Mouse (Mus musculus) erythroblast, adult 5-6 weeks (primary cell): ENCODE results near the gene Tekt5. TPM values are rescaled to one million over a fixed set of nuclear protein-coding genes. Genes with fewer than 3 reads are reported as not detected.

Source experiments
- ATAC-seq: replicated peaks from 2 replicates; pipeline ENCODE4 v1.8.0; 2016; ENCODE audit warnings: moderate number of reproducible peaks, mild to moderate bottlenecking, moderate TSS enrichment, inconsistent platforms; ENCODE audit not compliant: poor library complexity, low FRiP score, severe bottlenecking
- total RNA-seq, 2 experiments: library from RNA; stranded (forward) in 1 of 2; stranded (reverse) in 1 of 2; fragments of 150-400 nt in 1 of 2; fragments of 200-764, 138-1000 nt in 1 of 2; gene quantifications; 2 replicates each; pipeline versions ENCODE4 v1.2.3 to v1.2.4; 2015 to 2017; ENCODE audit warnings: low replicate concordance in 2 of 2

Tekt5 gene
- total RNA-seq (2015; ENCODE audit: low replicate concordance) (not detected in 2 replicates), total RNA-seq (2017; ENCODE audit: low replicate concordance) (not detected in 2 replicates)

DNA sequence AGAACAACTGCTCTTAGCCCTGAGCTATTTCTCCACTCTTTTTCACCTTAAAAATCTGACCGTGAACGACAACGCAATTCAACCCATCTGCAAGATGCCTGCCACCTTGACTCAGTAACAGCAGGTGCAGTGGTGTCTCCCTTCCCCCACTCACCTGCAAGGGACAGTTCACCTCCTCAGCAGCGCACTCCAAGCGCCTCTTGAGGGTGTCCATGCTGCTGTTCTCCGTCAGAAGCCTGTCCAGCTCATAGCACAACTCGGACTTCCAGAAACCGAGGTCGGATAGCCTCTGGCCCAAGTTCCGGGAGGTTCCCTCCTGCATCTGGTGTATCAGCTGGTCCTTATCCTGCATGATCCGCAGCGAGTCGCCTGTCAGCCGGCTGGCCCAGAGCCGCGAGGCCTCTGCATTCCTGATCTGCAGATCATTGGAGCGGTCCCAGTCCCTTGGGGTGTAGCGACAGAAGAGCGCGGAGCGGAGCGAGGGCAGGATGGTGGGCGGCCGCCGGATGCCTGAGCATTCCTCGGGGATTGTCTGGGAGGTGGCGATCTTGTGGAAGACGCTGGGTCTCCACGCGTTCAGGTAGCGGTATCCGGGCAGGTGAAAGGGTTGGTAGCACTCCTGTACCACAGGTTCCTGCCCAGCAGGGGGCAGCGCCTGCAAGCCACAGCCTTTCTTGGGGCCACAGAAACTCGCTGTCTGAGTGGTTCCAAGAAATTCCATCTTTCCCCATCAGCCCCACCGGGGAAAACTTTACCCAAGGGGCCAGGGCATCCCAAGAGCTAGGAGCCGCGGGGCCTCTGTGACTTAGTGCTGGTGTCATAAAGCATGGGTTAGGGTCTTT is at the start of gene Tekt5:
Gene Tekt5 (minus strand): TSS at position 792 of the 842 bp plus-strand sequence.
- 0 out of 2 replicates have a peak, but pooled peaks have one; percentile 50 for ATAC-seq

DNA sequence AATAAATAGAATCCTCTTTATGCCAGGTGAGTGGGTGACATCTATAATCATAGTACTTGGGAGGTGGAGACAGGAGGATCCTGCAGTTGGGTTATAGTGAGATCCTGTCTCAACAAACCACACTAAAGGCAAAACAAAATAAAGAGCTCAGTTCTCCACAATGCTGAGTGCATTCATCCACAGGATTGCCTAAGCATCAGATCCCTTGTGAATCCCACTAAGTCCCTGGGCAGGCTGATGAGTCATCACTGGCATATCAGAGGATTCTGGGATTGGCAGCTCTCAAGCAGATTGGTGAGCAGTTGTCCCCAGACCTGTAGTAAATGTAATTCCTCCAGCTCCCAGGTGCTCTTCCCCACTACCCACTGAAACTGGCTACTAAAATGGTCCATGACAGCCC is 48.4 kb upstream of the Tekt5 start:
- ATAC-seq = no peak

DNA sequence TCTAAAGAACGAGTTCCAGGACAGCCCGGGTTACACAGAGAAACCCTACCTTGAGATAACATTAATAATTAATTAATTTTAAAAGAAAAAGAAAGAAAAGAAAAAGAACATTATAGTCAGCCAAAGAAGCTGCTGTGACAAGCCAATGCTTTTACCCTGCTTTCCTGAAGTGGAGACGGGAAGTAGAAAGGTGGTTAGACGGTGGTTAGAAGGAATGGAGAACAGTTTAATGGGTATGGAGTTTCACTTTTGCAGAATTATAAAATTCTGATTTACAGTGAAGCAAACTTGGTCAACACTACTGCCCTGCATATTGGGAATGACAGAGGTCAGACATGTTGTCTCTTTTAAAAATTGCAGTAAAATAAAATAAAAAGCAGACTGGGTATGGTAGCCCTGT is 46.5 kb upstream of the Tekt5 start:
- no peak for ATAC-seq

DNA sequence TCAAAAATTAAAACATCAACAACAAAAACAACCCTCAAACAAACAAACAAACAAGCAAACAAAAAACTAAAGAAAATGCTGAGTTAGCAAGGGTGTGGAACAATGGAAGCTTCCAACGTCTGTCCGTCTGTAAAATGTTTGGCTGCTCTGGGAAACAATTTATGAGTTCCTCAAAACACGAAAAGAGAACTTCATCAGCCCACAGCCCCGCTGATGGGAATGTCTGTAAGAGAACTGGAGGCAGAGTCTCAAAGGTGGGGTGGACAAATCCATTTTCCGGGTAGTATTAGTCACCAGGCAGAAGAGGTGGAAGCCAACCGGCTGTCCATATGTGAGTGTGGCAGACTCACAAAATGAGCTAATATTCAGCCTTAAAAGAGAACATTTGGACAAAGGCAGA is 46.0 kb upstream of the Tekt5 start:
- ATAC-seq = no peak

DNA sequence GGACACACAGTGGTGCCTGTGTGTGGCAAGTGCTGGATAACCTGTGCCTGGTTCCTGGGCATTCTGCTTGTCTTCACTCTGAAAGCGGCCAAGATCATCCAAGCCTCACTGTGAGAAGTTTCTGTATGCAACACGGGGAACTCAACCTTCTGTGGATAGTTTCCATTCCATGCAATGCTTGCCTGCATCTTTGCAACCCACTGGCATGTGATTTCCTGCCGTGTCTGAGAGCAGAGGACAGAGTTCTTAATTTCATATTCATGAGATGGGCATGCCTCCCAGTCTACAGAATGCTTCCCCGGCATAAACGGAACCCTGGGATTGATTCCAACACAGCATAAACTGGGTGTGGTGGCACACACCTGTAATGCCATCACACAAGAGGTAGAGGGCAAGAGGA is 42.8 kb upstream of the Tekt5 start:
- ATAC-seq = no peak

DNA sequence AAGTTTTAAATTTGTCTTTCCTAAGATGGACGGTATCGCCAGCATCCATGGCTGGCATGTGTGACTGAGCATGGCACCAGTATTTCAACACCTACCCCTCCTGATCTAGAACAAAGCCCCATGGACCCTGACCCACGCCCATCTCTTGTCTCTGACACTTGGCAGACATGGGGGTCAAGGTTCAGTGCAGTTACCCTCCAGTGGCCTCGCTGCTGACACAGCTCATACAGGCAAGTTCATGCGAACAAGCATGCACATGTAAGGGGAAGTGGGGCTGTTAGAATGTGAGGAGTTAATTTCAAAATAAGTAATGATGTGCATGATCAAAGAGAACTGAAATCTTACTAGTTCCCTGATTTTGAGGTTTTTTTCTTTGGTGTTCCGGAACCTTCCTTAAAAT is 40.9 kb upstream of the Tekt5 start:
- no peak for ATAC-seq

DNA sequence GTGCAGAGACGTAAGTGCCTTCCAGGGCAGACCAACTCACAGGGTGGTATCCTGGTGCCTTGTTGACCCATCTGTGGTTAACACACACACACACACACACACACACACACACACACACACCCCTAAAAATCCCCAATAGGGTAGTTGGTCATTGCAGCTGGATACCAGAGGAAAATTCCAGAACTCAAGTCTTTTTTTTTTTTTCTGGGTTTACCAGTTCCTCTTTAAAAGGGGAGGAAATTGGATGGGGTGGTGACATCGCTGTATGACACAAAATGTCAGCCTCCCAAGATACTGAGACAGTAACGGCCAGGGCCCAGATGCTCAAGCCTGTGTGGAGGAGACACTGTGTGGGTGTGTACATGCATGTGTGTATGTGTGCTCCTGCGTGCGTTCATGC is 38.1 kb upstream of the Tekt5 start:
- no peak for ATAC-seq

DNA sequence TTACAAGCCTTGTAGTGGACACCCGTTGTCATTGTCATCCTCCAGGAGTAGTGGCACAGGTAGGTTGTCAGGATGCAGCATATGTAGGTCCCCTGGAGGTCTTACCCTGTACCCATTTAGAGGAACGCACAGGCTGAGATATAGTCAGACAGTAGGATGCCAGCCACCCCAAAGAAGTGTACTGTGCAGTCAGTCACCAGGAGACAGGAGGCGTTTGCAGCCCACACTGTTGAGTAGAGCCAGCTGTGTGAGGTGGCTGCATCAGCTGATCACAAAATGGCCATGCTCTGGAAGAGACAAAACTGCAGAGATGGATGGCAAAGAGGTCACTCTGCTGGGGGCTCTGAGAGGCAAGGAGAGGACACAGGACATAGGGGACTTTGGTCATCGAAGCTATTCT is 37.1 kb upstream of the Tekt5 start:
- no peak for ATAC-seq

DNA sequence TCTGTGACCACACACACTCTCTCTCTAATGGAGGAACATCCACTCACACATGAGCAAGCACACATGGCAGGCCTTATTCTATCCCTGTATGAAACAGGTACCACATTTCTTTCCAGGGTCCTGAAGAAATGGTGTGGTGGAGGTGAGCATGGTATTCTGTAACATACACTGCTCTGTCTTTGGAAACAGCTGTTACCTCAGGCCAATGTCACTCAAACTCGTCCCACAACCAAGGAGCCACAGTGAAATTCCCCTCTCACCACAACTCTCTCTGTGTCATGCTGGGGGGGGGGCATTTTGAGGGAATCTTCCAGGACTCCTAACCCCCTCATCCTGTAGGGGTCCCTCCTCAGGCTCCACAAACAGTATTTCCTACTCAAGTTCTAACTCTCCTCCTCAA is 36.6 kb upstream of the Tekt5 start:
- ATAC-seq = no peak

DNA sequence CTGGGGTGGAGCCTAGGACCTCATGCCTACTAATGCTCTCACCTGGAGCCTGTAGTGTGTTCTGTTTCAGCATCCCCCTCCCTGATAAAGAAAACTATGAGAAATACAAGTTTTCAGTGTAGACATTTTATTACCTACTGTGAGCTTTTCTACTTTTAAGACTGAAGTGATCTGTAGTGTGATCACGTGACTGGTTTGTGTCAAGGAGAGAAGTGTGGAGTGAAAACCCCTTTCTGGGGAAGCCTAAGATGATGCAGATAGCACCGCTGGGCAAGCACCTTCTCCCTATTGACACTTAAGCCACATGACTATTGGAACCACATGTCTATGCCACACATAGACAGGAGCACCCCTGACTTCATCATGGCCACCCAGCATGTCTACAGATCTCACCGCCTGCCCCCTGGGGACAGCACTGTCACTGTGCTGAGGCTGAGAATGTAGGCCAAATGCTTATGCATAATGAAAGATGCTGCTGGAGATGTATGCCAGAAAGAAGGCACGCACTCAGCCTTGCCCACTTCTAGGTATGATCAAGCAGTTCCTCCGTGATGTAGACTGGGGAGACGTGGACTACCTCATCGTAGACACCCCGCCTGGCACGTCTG is 25.3 kb upstream of the Tekt5 start:
- ATAC-seq = no peak

DNA sequence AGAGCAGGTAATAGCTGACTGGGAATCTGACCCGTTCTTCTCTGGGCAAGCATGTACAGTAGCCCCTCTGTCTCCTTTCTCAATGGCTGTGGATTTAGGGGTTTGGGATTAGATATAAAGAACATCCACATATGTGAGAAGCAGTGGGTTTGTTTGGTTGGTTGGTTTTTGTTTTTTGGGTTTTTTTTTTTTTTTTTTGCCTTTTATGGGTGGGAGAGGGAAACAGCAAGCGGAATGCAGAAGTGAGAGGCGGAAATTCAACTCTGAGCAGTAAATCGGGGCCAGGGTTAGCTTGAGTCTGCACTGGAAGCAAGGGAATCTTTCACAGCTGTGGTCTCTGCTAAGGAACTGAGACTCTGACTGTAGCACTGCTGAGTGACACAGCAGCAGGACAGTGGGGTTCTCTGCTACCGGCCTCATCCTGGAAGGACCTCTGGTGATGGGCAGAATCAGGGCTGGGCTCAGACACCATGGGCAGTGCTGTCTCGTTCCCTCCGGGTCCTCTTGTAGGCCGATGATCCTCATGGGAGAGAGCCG is 22.5 kb upstream of the Tekt5 start:
- no peak for ATAC-seq

DNA sequence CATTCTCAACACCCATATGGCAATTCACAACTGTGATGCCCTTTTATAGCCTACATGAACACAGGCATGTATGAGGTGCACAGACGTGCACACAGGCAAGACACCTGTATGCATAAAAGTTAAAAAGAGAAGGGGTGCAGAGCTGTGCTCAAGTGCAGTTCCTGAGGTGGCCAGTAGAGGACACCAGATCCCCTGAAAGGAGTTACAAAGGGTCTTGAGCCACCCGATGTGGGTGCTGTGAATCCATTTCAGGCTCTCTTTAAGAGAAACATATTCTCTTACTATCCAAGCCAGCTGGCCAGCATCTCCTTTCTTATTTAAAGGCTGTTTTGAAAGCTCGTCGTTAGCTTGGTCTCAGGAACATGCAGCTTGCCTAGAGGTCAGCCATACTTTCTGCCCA is 21.6 kb upstream of the Tekt5 start:
- ATAC-seq = no peak

DNA sequence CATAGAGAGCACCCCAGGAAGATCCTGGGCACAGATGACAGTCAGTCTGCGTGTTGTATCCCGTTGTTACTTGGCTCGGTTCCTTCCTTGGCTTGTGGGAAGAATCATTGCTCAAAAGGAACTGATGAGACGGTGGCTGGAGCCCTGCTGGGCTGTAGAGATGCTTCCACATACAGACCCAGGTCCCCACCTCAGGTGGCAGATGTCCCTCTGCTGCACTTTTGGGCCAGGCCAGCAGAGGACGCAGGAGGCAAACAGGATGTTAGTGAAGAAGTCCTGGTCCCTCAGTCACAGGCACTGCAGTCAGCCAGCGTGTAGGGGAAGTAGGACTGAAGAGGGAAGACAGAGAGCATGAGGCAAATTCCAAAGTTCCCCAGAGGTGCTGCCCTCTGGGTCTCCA is 20.7 kb upstream of the Tekt5 start:
- no peak for ATAC-seq

DNA sequence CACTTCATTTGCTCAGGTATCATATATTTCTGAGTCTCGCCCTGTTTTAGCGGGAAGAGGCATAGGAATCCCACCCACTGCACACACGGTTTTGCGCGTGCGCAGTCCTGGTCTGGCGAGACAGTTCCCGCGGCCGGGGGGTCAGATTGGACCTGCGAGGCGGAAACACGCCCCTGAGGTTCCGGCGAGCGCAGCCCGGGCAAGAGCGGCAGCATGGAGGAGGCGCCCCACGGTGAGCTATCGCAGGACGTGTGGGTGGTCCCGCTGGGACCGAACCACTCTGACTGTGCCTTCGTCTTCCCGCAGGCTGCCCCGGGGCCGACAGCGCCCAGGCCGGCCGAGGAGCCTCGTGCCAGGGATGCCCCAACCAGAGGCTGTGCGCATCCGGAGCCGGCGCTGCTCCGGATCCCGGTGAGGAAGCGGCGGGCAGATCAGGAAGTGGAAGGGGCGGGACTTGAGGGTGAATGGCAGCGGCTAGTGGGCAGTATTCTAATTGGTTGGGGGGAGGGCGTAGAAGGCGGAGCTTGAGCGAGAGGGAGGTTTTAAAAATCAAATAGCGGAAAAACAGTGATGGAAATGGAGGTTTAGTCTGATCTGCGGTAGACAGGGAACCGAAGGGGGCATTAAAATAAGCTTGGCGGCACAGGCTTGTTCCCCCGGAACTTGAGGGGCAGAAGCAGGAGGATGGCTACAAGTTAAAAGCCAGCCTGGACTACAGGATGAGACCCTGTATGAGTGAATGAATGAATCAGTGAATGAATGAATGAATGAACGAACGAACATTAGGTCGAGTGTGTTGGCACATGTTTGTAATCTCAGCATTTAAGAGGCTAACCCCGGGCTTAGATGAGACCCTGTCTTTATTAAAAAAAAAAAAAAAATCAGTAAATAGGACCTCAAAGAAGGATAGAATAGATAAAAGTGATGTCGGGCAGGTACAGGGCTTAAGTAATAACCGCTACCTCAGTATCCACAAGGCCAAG is 16.8 kb upstream of the Tekt5 start, which contains the start of gene Nubp1:
Gene Nubp1 (plus strand): TSS at position 185 of the 983 bp plus-strand sequence.
- ATAC-seq = peak; percentile 96

DNA sequence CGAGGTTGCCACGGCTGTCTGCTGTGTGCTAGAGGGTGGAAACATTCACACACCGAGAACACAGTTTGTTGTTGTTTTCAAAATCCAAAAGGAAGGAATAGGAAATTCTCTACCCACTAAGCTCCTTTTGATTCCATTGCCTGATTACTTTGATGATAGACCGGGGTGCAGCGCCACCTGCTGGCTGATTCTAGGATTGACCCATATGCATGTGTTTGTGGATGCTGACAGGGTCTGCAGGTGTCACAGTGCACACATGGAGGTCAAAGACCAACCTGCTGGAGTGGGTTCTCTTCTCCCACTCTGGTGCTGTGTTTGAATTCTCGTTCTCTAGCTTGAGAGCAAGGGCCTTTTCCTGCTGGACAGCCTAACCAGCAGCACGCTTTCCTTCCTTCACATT is 3.9 kb upstream of the Tekt5 start:
- peak; percentile 90 for ATAC-seq

DNA sequence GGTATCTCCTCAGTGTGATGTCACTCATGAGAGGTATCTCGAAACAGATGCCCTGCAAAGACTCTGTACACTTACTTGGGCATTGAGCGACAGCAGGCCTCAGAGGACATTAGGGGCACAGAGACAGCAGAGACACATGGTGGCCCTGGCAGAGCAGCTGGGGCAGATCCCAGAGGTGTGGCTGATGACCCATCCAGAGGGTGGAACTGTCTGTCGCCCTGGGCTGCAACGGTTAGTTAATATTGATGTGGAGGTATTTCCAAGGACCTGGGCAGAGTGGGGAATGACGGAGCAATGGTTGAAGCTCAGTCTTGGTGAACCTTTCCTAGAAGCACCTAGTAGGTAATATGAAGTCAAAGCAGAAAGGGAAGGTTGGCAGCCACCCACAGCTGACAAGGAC is 3.5 kb upstream of the Tekt5 start:
- peak; percentile 58 for ATAC-seq

DNA sequence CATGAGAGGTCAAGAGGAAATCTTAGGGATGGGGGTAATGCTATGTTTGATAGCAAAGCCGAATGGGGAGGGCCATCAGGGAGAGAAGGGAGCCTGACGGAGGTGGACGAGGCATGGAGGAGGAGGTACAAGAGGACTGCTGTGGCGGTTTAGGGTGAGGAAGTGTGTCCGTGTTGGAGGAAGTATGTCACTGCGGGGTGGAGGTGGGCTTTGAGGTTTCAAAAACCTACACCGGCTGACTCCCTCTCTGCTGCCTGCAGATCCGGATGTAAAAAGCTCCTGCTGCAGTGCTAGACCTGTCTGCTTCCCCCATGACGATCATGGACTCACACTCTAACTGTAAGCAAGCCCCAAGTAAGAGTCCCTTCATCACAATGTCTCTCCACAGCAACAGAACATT is 2.7 kb downstream of the Tekt5 start:
- no peak for ATAC-seq

DNA sequence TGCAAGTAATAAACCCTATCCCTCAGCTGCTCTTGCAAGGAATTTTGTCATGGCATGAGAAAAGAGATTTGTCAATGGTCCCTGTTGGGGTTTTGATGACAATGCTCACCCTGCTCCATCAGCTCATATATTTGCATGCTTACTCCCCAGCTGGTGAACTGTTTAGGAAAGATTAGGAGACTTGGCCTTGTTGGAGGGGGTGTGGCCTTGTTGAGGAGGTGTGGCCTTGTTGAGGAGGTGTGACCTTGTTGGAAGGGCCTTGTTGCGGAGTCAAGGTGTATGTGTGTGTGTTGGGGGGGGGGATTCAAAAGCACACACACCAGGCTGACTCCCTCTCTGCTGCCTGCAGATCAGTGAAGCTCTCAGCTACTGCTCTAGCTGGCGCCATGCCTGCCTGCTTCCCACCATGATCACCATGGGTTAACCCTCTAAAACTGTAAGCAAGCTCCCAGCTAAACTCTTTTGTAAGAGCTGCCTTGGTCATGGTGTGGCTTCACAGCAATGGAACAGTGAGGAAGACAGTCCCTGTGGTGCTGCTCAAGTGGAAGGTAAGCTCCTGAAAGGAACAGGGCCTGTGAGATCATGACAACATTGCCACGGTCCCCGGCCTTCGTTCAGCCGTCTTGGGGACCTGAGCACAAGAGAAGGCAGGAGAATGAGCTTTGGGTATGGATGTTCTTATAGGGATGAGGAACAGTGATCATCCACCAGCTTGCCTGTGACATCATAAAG is 6.5 kb downstream of the Tekt5 start:
- peak; percentile 34; the same call in 1 of the 2 replicates for ATAC-seq

DNA sequence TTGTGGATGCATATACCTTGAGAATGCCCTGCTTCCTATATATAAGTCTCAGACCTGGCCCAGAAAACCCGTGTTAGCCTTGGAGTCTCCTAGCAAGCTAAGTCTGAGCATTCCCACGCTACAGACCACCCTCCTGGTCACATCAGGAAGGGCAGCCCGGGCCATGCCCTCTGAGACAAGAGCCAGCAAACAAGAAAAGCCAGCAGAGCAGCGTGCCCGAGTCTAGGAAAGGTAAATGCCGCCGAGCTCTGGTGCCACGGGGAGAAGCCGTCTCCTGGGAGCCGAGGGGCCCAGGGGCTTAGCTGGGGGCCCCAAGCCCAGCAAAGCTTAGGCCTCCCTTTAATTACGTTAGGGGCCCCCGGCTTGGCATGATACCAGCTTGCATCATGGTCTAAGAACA is 10.0 kb downstream of the Tekt5 start:
- ATAC-seq = no peak
